Mouse (Mus musculus): ENCODE measurements around the gene Slc35a2. TPM values are rescaled to one million over a fixed set of nuclear protein-coding genes. Genes with fewer than 3 reads are reported as not detected.
"Not testable (repeated sequence)": the region's sequence is repeated elsewhere in the genome, so short reads cannot be mapped to it uniquely, and the experiment has no call there.

Gene Slc35a2
- polyA plus RNA-seq, 1 experiment = 125 TPM

- DNase-seq (ENCODE audit: low read depth, low spot score) = peak; percentile 67
- 15% methylated on average over 62 of the region's 62 CpGs for WGBS
Observed at GRCm38 (mm10) chrX:7898880-7899874, 15.3 kb downstream of the Slc35a2 start, which contains the start of the genes Pqbp1 and Timm17b. Gene Pqbp1 (minus strand): TSS chrX:7899269. Gene Timm17b (plus strand): TSS chrX:7899357.

- WGBS = 91% methylated on average over 5 of the region's 5 CpGs
- no peak for DNase-seq (ENCODE audit: low read depth, low spot score)
Observed at GRCm38 (mm10) chrX:7904441-7904840, 20.6 kb downstream of the Slc35a2 start.

GRCm38 (mm10) chrX:7907735-7908134, 23.9 kb downstream of the Slc35a2 start, which contains the start of gene Gm10491:
Gene Gm10491 (minus strand): TSS chrX:7907835.
- 90% methylated on average over 5 of the region's 5 CpGs for WGBS
- no peak for DNase-seq (ENCODE audit: low read depth, low spot score)

- 88% methylated on average over 4 of the region's 4 CpGs for WGBS
Observed at GRCm38 (mm10) chrX:7909242-7909641, 25.4 kb downstream of the Slc35a2 start, which contains the start of gene Gm10490. Gene Gm10490 (plus strand): TSS chrX:7909542.

GRCm38 (mm10) chrX:7910473-7910872, 26.6 kb downstream of the Slc35a2 start:
- WGBS = 56% methylated on average over 6 of the region's 6 CpGs
- no peak for DNase-seq (ENCODE audit: low read depth, low spot score)

More at GRCm38 (mm10) chrX:7909242-7909641, 25.4 kb downstream of the Slc35a2 start, which contains the start of gene Gm10490:
- not testable (repeated sequence) for DNase-seq (ENCODE audit: low read depth, low spot score)

- not testable (repeated sequence) for DNase-seq (ENCODE audit: low read depth, low spot score)
- WGBS = 22% methylated on average over 3 of the region's 3 CpGs
Observed at GRCm38 (mm10) chrX:7915669-7916068, 31.8 kb downstream of the Slc35a2 start.

GRCm38 (mm10) chrX:7917960-7918359, 34.1 kb downstream of the Slc35a2 start:
- not testable (repeated sequence) for DNase-seq (ENCODE audit: low read depth, low spot score)
- 72% methylated on average over 6 of the region's 6 CpGs for WGBS

GRCm38 (mm10) chrX:7919601-7920383, 36.0 kb downstream of the Slc35a2 start, which contains the start of gene Pcsk1n:
Gene Pcsk1n (plus strand): TSS chrX:7919822.
- DNase-seq (ENCODE audit: low read depth, low spot score) = no peak
- WGBS = 19% methylated on average over 40 of the region's 40 CpGs

- WGBS = 23% methylated on average over 48 of the region's 48 CpGs
- DNase-seq (ENCODE audit: low read depth, low spot score) = no peak
Observed at GRCm38 (mm10) chrX:7922032-7922431, 38.2 kb downstream of the Slc35a2 start.

GRCm38 (mm10) chrX:7926266-7926665, 42.4 kb downstream of the Slc35a2 start:
- DNase-seq (ENCODE audit: low read depth, low spot score) = no peak
- WGBS = 82% methylated on average over 6 of the region's 6 CpGs

GRCm38 (mm10) chrX:7927116-7927515, 43.3 kb downstream of the Slc35a2 start:
- 33% methylated on average over 10 of the region's 10 CpGs for WGBS
- no peak for DNase-seq (ENCODE audit: low read depth, low spot score)

GRCm38 (mm10) chrX:7928270-7928790, 44.5 kb downstream of the Slc35a2 start, which contains the start of gene Eras:
Gene Eras (minus strand): TSS chrX:7928607.
- no peak for DNase-seq (ENCODE audit: low read depth, low spot score)
- WGBS = 35% methylated on average over 16 of the region's 19 CpGs

GRCm38 (mm10) chrX:7936874-7937273, 53.0 kb downstream of the Slc35a2 start:
- no peak for DNase-seq (ENCODE audit: low read depth, low spot score)
- 56% methylated on average over 11 of the region's 11 CpGs for WGBS

GRCm38 (mm10) chrX:7937667-7938066, 53.8 kb downstream of the Slc35a2 start:
- no peak for DNase-seq (ENCODE audit: low read depth, low spot score)
- 90% methylated on average over 6 of the region's 6 CpGs for WGBS

Other genes with a start within 250 kb of the Slc35a2 start
- 4.3 and 5.5 TPM in 2 replicates for gene Syp, start 245.6 kb upstream of the Slc35a2 start, polyA plus RNA-seq (2012; rRNA removed)
- gene Prickle3, start 226.8 kb upstream of the Slc35a2 start, polyA plus RNA-seq (2012; rRNA removed) = 7.1 and 10.6 TPM in 2 replicates
- 278 and 316 TPM in 2 replicates for gene Plp2, start 212.6 kb upstream of the Slc35a2 start, polyA plus RNA-seq (2012; rRNA removed)
- 1.0 and 1.1 TPM in 2 replicates for gene Magix, start 202.8 kb upstream of the Slc35a2 start, polyA plus RNA-seq (2012; rRNA removed)
- 5.3 and 7.4 TPM in 2 replicates for gene Gpkow, start 186.9 kb upstream of the Slc35a2 start, polyA plus RNA-seq (2012; rRNA removed)
- gene Wdr45, start 169.7 kb upstream of the Slc35a2 start, polyA plus RNA-seq (2012; rRNA removed) = 27.0 and 38.0 TPM in 2 replicates
- gene Gm45208, start 161.8 kb upstream of the Slc35a2 start, polyA plus RNA-seq (2012; rRNA removed) = 0.10 TPM in 1 of 2 replicates, not detected in the other
- 28.5 and 28.9 TPM in 2 replicates for gene Praf2, start 155.6 kb upstream of the Slc35a2 start, polyA plus RNA-seq (2012; rRNA removed)
- 10.2 and 20.5 TPM in 2 replicates for gene Ccdc120, start 133.1 kb upstream of the Slc35a2 start, polyA plus RNA-seq (2012; rRNA removed)
- gene Tfe3, start 121.5 kb upstream of the Slc35a2 start, polyA plus RNA-seq (2012; rRNA removed) = 12.4 and 17.6 TPM in 2 replicates
- 19.5 and 33.3 TPM in 2 replicates for gene Gripap1, start 94.3 kb upstream of the Slc35a2 start, polyA plus RNA-seq (2012; rRNA removed)
- 1.0 and 1.2 TPM in 2 replicates for gene Kcnd1, start 61.7 kb upstream of the Slc35a2 start, polyA plus RNA-seq (2012; rRNA removed)
- 31.4 and 35.7 TPM in 2 replicates for gene Otud5, start 42.7 kb upstream of the Slc35a2 start, polyA plus RNA-seq (2012; rRNA removed)
- 13.4 and 13.8 TPM in 2 replicates for gene Pim2, start 5.8 kb upstream of the Slc35a2 start, polyA plus RNA-seq (2012; rRNA removed)
- 38.8 and 48.6 TPM in 2 replicates for gene Pqbp1, start 15.2 kb downstream of the Slc35a2 start, polyA plus RNA-seq (2012; rRNA removed)
- 38.0 and 40.1 TPM in 2 replicates for gene Timm17b, start 15.3 kb downstream of the Slc35a2 start, polyA plus RNA-seq (2012; rRNA removed)
- not detected in 2 replicates for gene Gm10491, start 23.8 kb downstream of the Slc35a2 start, polyA plus RNA-seq (2012; rRNA removed)
- gene Gm10490, start 25.5 kb downstream of the Slc35a2 start, polyA plus RNA-seq (2012; rRNA removed) = not detected in 2 replicates
- gene Pcsk1n, start 35.8 kb downstream of the Slc35a2 start, polyA plus RNA-seq (2012; rRNA removed) = 4.3 and 6.0 TPM in 2 replicates
- gene Eras, start 44.6 kb downstream of the Slc35a2 start, polyA plus RNA-seq (2012; rRNA removed) = not detected in 2 replicates
- 10.8 and 12.5 TPM in 2 replicates for gene Hdac6, start 63.9 kb downstream of the Slc35a2 start, polyA plus RNA-seq (2012; rRNA removed)
- gene Gata1, start 94.0 kb downstream of the Slc35a2 start, polyA plus RNA-seq (2012; rRNA removed) = 0.05 and 0.14 TPM in 2 replicates
- gene Glod5, start 134.5 kb downstream of the Slc35a2 start, polyA plus RNA-seq (2012; rRNA removed) = 65.2 and 101 TPM in 2 replicates
- gene Suv39h1, start 190.7 kb downstream of the Slc35a2 start, polyA plus RNA-seq (2012; rRNA removed) = 19.4 and 22.3 TPM in 2 replicates
- gene Was, start 206.5 kb downstream of the Slc35a2 start, polyA plus RNA-seq (2012; rRNA removed) = 5.3 and 7.2 TPM in 2 replicates
- gene Wdr13, start 248.9 kb downstream of the Slc35a2 start, polyA plus RNA-seq (2012; rRNA removed) = 38.4 and 74.3 TPM in 2 replicates

All from large intestine, adult 2 months (tissue).